Mouse (Mus musculus): ENCODE data around the gene Stat3. TPM values are rescaled to one million over a fixed set of nuclear protein-coding genes. Genes with fewer than 3 reads are reported as not detected.

The Stat3 gene
- polyA plus RNA-seq, 1 experiment: 65.1 TPM

DNA sequence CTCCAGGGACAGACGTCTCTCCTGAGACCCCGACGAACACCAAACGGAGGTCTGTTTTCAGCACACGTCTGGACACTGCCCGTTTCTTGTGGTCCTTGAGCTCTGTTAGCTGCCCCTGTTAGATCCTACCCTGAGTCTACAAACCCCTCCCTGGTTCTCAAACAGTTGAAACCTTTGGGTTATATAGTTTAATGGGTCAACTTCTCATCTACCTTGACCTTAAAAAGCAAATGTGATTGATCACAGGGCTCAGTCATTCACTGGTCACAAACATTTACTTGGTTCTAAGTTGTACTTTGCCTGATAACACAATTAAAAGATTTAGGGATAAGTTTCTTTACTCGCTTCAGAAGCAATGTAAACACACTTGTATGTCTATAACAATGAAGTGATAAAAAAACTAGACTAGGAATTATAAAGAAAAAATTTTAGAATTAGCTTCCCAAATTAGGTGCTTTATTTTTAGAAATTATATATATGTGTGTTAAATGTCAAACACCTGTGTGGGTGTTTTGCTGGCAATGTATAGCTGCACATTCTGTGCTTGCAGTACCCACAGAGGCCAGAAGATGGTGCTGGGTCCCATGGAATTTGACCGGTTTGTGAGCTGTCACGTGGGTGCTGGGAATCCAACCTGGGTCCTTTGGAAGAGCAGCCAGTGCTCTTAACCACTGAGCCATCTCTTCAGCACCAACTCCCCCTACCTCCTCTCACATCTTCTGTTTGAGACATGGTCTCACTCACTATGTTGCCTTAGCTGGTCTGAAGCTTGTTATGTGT is 102.2 kb downstream of the Stat3 start:
- Histone ChIP-seq H3K27ac (ENCODE audit: insufficient read depth, low read length) (no peak overlapping the region), H3K27me3 (ENCODE audit: control insufficient read depth, insufficient read depth, low read length) (no peaks in the 10 kb centered on the region), H3K4me1 (ENCODE audit: control insufficient read depth, insufficient read depth, insufficient read length) (peaks cover 6% of the 10 kb centered on the region; the same call in 1 of the 2 replicates), H3K36me3 (ENCODE audit: control insufficient read depth, insufficient read depth, low read length) (peaks cover 1% of the 10 kb centered on the region), H3K4me3 (ENCODE audit: extremely low read depth, insufficient read depth, insufficient read length) (no peak overlapping the region)
- TF ChIP-seq CTCF (IDR thresholded peaks at IDR 0.05; ENCODE audit: extremely low read depth, insufficient read depth, insufficient read length, insufficient replicate concordance) (no peak), POLR2A (IDR thresholded peaks at IDR 0.05; ENCODE audit: low read depth, low read length) (no peak)
- no peak for DNase-seq (ENCODE audit: low read depth in 1 of 2, low spot score in 2 of 2)
- 95% methylated on average over 9 of the region's 9 CpGs for WGBS

Other genes starting within 250 kb of the Stat3 start
- gene Zfp385c, start 247.1 kb downstream of the Stat3 start, polyA plus RNA-seq (2012; rRNA removed): 0.50 and 0.60 TPM in 2 replicates
- 15.1 and 17.6 TPM in 2 replicates for gene Dhx58, start 235.3 kb downstream of the Stat3 start, polyA plus RNA-seq (2012; rRNA removed)
- 31.1 and 39.0 TPM in 2 replicates for gene Kat2a, start 227.1 kb downstream of the Stat3 start, polyA plus RNA-seq (2012; rRNA removed)
- 0.36 TPM in 1 of 2 replicates, not detected in the other for gene Hspb9, start 225.7 kb downstream of the Stat3 start, polyA plus RNA-seq (2012; rRNA removed)
- gene Rab5c, start 201.3 kb downstream of the Stat3 start, polyA plus RNA-seq (2012; rRNA removed): 183 and 200 TPM in 2 replicates
- 0.82 and 1.5 TPM in 2 replicates for gene Kcnh4, start 179.6 kb downstream of the Stat3 start, polyA plus RNA-seq (2012; rRNA removed)
- 0.22 TPM in 1 of 2 replicates, not detected in the other for gene Hcrt, start 176.6 kb downstream of the Stat3 start, polyA plus RNA-seq (2012; rRNA removed)
- gene Ghdc, start 168.6 kb downstream of the Stat3 start, polyA plus RNA-seq (2012; rRNA removed): 7.8 and 9.6 TPM in 2 replicates
- gene Stat5b, start 88.8 kb downstream of the Stat3 start, polyA plus RNA-seq (2012; rRNA removed): 33.2 and 45.2 TPM in 2 replicates
- 24.7 and 35.7 TPM in 2 replicates for gene Stat5a, start 80.2 kb downstream of the Stat3 start, polyA plus RNA-seq (2012; rRNA removed)
- gene Cavin1, start 31.3 kb upstream of the Stat3 start, polyA plus RNA-seq (2012; rRNA removed): 27.0 and 29.1 TPM in 2 replicates
- gene Atp6v0a1, start 69.9 kb upstream of the Stat3 start, polyA plus RNA-seq (2012; rRNA removed): 41.8 and 46.2 TPM in 2 replicates
- 28.6 and 34.8 TPM in 2 replicates for gene Naglu, start 130.5 kb upstream of the Stat3 start, polyA plus RNA-seq (2012; rRNA removed)
- gene Hsd17b1, start 138.9 kb upstream of the Stat3 start, polyA plus RNA-seq (2012; rRNA removed): 1.2 and 1.3 TPM in 2 replicates
- 26.6 and 36.9 TPM in 2 replicates for gene Coasy, start 143.0 kb upstream of the Stat3 start, polyA plus RNA-seq (2012; rRNA removed)
- 20.3 and 23.9 TPM in 2 replicates for gene Mlx, start 147.7 kb upstream of the Stat3 start, polyA plus RNA-seq (2012; rRNA removed)
- gene Psmc3ip, start 155.9 kb upstream of the Stat3 start, polyA plus RNA-seq (2012; rRNA removed): 0.85 and 0.90 TPM in 2 replicates
- gene Retreg3, start 180.4 kb upstream of the Stat3 start, polyA plus RNA-seq (2012; rRNA removed): 57.8 and 61.3 TPM in 2 replicates
- gene Tubg1, start 180.4 kb upstream of the Stat3 start, polyA plus RNA-seq (2012; rRNA removed): 16.4 and 17.7 TPM in 2 replicates
- 3.6 and 4.8 TPM in 2 replicates for gene Tubg2, start 216.4 kb upstream of the Stat3 start, polyA plus RNA-seq (2012; rRNA removed)
- 1.3 and 1.4 TPM in 2 replicates for gene Cntnap1, start 231.0 kb upstream of the Stat3 start, polyA plus RNA-seq (2012; rRNA removed)
- 5.8 and 8.4 TPM in 2 replicates for gene Plekhh3, start 231.8 kb upstream of the Stat3 start, polyA plus RNA-seq (2012; rRNA removed)
- gene Ccr10, start 235.9 kb upstream of the Stat3 start, polyA plus RNA-seq (2012; rRNA removed): 1.6 and 1.9 TPM in 2 replicates